Comparison of ENCODE assay signal across 8 mouse cellular contexts in genomic region chr1:119457993-119458605, GRCm38 (mm10). TPM values are rescaled to one million over a fixed set of nuclear protein-coding genes. Genes with fewer than 3 reads are reported as not detected.
DNase-seq lines count a peak whose midpoint lies in the region; ATAC-seq lines count a peak whose summit lies in the region.

No protein-coding gene starts in this region.

- H3K4me2 ChIP-seq in heart, embryonic 11.5 days: no peak overlapping the region
- 0 out of 2 replicates have a peak overlapping the region, but pooled peaks have one; percentile 5 for H3K4me2 ChIP-seq in forebrain, embryonic 14.5 days (ENCODE audit: low read length)

- no peaks in the 10 kb centered on the region for H3K36me3 ChIP-seq in heart, embryonic 11.5 days (ENCODE audit: control insufficient read depth, insufficient read depth, low read length)
- H3K36me3 ChIP-seq in forebrain, embryonic 14.5 days (ENCODE audit: control insufficient read depth, insufficient read depth, low read length): no peaks in the 10 kb centered on the region

- WGBS in heart, embryonic 11.5 days (ENCODE audit: insufficient replicate concordance): 12% methylated on average over 10 of the region's 10 CpGs
- WGBS in forebrain, embryonic 14.5 days: 7% methylated on average over 10 of the region's 10 CpGs

- no peak overlapping the region for H3K9ac ChIP-seq in heart, embryonic 11.5 days (ENCODE audit: low read depth, low read length)
- no peak overlapping the region for H3K9ac ChIP-seq in forebrain, embryonic 14.5 days (ENCODE audit: low read length)

- peak; percentile 60 to 85 for DNase-seq in heart, adult 18-20 months
- peak; percentile 47 for DNase-seq in c-Kit-positive CD71-negative TER-119-negative erythroid progenitor cells, embryonic 14.5 days (ENCODE audit: low read depth)
- DNase-seq in forebrain, embryonic 14.5 days (ENCODE audit: low spot score): peak; percentile 93
- peak; percentile 66 to 70 for DNase-seq in heart, postnatal 36 days
- peak; percentile 40 for DNase-seq in layer of hippocampus, adult 9-11 months
- peak; percentile 82 to 87 for DNase-seq in right cerebral cortex, postnatal 10 days (ENCODE audit: low spot score in 2 of 2)

- H3K4me1 ChIP-seq in heart, embryonic 11.5 days (ENCODE audit: control insufficient read depth, insufficient read depth, low read length): no peaks in the 10 kb centered on the region
- peaks cover 13% of the 10 kb centered on the region; the same call in 1 of the 2 replicates for H3K4me1 ChIP-seq in forebrain, embryonic 14.5 days (ENCODE audit: control insufficient read depth, insufficient read depth, low read length)

- no peak overlapping the region for H3K27ac ChIP-seq in heart, embryonic 11.5 days (ENCODE audit: low read depth, low read length)
- H3K27ac ChIP-seq in forebrain, embryonic 14.5 days (ENCODE audit: low read depth, low read length): 0 out of 2 replicates have a peak overlapping the region, but pooled peaks have one; percentile 24

- no peaks in the 10 kb centered on the region for H3K9me3 ChIP-seq in heart, embryonic 11.5 days (replicated peaks; ENCODE audit: control insufficient read depth, low read length)
- H3K9me3 ChIP-seq in forebrain, embryonic 14.5 days (replicated peaks; ENCODE audit: control insufficient read depth, low read length): no peaks in the 10 kb centered on the region

- intact Hi-C loops in heart, postnatal 36 days (cut with DNase I): loop anchor here (1.0 to 10.0 kb wide), 6 partner anchors 67 to 693 kb away; no protein-coding TSS in a partner anchor

- no peak for ATAC-seq in heart, embryonic 11.5 days (replicated peaks; ENCODE audit: insufficient number of reproducible peaks, low FRiP score, low TSS enrichment)
- peak; percentile 49 for ATAC-seq in forebrain, embryonic 14.5 days
- ATAC-seq in megakaryocyte, adult 5-6 weeks (ENCODE audit: poor library complexity, severe bottlenecking): peak; percentile 70

- peaks cover 3% of the 10 kb centered on the region; the same call in 1 of the 2 replicates for H3K27me3 ChIP-seq in heart, embryonic 11.5 days (ENCODE audit: control insufficient read depth, insufficient read depth, low read length)
- H3K27me3 ChIP-seq in forebrain, embryonic 14.5 days (replicated peaks; ENCODE audit: control insufficient read depth, insufficient read depth, low read length): no peaks in the 10 kb centered on the region

- H3K4me3 ChIP-seq in heart, embryonic 11.5 days (ENCODE audit: low read depth, low read length): no peak overlapping the region
- no peak overlapping the region for H3K4me3 ChIP-seq in forebrain, embryonic 14.5 days (ENCODE audit: low read depth, low read length)

RNA-seq across cellular contexts. Expression of gene Inhbb, which starts 36.1 kb away (rescaled TPM):
- total RNA-seq in heart, adult 18-20 months (2021): 1 to 10 TPM; 1.2 to 1.4 TPM
- 0.06 and 0.13 TPM in 2 replicates for polyA plus RNA-seq in heart, embryonic 11.5 days (2014; fragmentation: Nextera tagmentation; extraction: Ambion mirVana)
- polyA plus RNA-seq in forebrain, embryonic 14.5 days (2014; fragmentation: Nextera tagmentation; extraction: Ambion mirVana): 3.9 and 4.2 TPM in 2 replicates
- total RNA-seq in heart, postnatal 36 days (2021): 1 to 10 TPM; 1.4 to 1.5 TPM
- total RNA-seq in megakaryocyte, adult 5-6 weeks (2015): not detected in 2 replicates
- total RNA-seq in megakaryocyte, adult 5-6 weeks (2017): not detected in 2 replicates

RNA-seq across cellular contexts. Expression of gene Ralb, which starts 46.5 kb away (rescaled TPM):
- total RNA-seq in heart, adult 18-20 months (2021): 10 to 100 TPM; 25.0 to 27.9 TPM
- 146 and 166 TPM in 2 replicates for polyA plus RNA-seq in heart, embryonic 11.5 days (2014; fragmentation: Nextera tagmentation; extraction: Ambion mirVana)
- 41.6 and 43.7 TPM in 2 replicates for polyA plus RNA-seq in forebrain, embryonic 14.5 days (2014; fragmentation: Nextera tagmentation; extraction: Ambion mirVana)
- total RNA-seq in heart, postnatal 36 days (2021): 10 to 100 TPM; 30.9 to 31.1 TPM
- total RNA-seq in megakaryocyte, adult 5-6 weeks (2015): 33.8 and 33.9 TPM in 2 replicates
- total RNA-seq in megakaryocyte, adult 5-6 weeks (2017): 67.8 and 72.4 TPM in 2 replicates

Comparison
In these comparisons a context has a peak if more than half of its experiments do, and no peak if none do; other contexts are left out.
1. DNase-seq: peak in every context shown above with its lines; median percentile 93 in forebrain, embryonic 14.5 days; 84 in right cerebral cortex, postnatal 10 days; 72 in heart, adult 18-20 months; 68 in heart, postnatal 36 days; 47 in c-Kit-positive CD71-negative TER-119-negative erythroid progenitor cells, embryonic 14.5 days; 40 in layer of hippocampus, adult 9-11 months.